Mouse (Mus musculus) hindbrain, embryonic 13.5 days (tissue): ENCODE measurements around the gene Tm4sf5. TPM values are rescaled to one million over a fixed set of nuclear protein-coding genes. Genes with fewer than 3 reads are reported as not detected.
"Not testable (repeated sequence)": the region's sequence is repeated elsewhere in the genome, so short reads cannot be mapped to it uniquely, and the experiment has no call there.

Source experiments
- ATAC-seq: fragments of 200-750 bp; cut with Nextera tagmentation; 2 replicates; pipeline ENCODE4 v1.8.0; 2017; ENCODE audit warnings: moderate TSS enrichment; ENCODE audit not compliant: low FRiP score
- H3K27ac ChIP-seq: fragments of 300-500 bp; sonication (generic); 2 replicates; pipeline ENCODE4 v1.5.1; 2015; ENCODE audit warnings: inconsistent platforms, mild to moderate bottlenecking, moderate library complexity
- H3K27me3 ChIP-seq: fragments of 300-500 bp; sonication (generic); 2 replicates; pipeline ENCODE4 v1.6.1; 2015; ENCODE audit warnings: mild to moderate bottlenecking, inconsistent platforms
- H3K36me3 ChIP-seq: fragments of 300-500 bp; sonication (generic); 2 replicates; pipeline ENCODE4 v1.6.1; 2015; ENCODE audit warnings: mild to moderate bottlenecking, inconsistent platforms
- H3K4me1 ChIP-seq: fragments of 300-500 bp; sonication (generic); replicated peaks from 2 replicates; pipeline ENCODE4 v1.6.1; 2015; ENCODE audit warnings: inconsistent platforms
- H3K4me2 ChIP-seq: fragments of 300-500 bp; sonication (generic); 2 replicates; pipeline ENCODE4 v1.6.1; 2015; ENCODE audit warnings: inconsistent platforms, mild to moderate bottlenecking, moderate library complexity
- H3K4me3 ChIP-seq: fragments of 300-500 bp; sonication (generic); 2 replicates; pipeline ENCODE4 v1.5.1; 2015; ENCODE audit warnings: mild to moderate bottlenecking, inconsistent platforms
- H3K9ac ChIP-seq: fragments of 300-500 bp; sonication (generic); 2 replicates; pipeline ENCODE4 v1.6.1; 2015; ENCODE audit warnings: mild to moderate bottlenecking, inconsistent platforms
- H3K9me3 ChIP-seq: fragments of 300-500 bp; sonication (generic); 2 replicates; pipeline ENCODE4 v1.6.1; 2016; ENCODE audit warnings: inconsistent platforms
- WGBS: fragments of 180-500 bp; shearing (Covaris S2); methylation state at CpG from one replicate; pipeline ENCODE4 v1.1.7; 2015; 5-methylcytosine and 5-hydroxymethylcytosine counted together
- polyA plus RNA-seq: library from polyadenylated mRNA; unstranded; fragments of >200 nt; fragmentation: Nextera tagmentation; extraction: Ambion mirVana; gene quantifications from 2 replicates; pipeline ENCODE4 v1.2.1, GENCODE M21; 2015

Gene Tm4sf5
- polyA plus RNA-seq: 0.83 and 2.3 TPM in 2 replicates

DNA sequence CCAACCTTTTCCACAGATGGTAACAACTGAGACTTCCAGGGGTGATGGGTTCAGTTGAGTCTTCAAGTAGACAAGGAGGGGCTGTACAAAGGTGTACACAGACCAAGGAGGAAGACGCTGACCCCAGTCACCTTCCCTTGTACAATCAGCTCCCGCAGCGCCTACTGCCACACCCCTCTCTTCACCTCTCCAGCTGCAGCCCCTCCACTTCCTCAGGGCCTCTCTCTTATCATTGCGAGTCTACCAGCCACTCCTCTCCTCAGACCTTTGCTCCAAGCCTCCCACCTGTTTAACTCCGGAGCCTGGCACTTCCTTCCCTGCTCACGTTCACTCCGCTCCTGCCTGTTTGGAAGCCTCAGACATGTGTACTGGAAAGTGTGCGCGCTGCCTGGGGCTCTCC is at the start of gene Tm4sf5:
Gene Tm4sf5, plus strand, starts transcription at position 275 of the 400 bp plus-strand sequence.
- Histone ChIP-seq H3K9ac (0 out of 2 replicates have a peak within 1 kb of the TSS, but pooled peaks have one; percentile 19), H3K9me3 (no peaks in the 10 kb centered on the region), H3K4me2 (no peak within 1 kb of the TSS), H3K4me3 (no peak within 1 kb of the TSS), H3K36me3 (no peaks in the 10 kb centered on the region), H3K27me3 (peaks cover 14% of the 10 kb centered on the region; the same call in 1 of the 2 replicates), H3K4me1 (peaks cover 5% of the 10 kb centered on the region), H3K27ac (no peak within 1 kb of the TSS)
- ATAC-seq: no peak
- 76% methylated on average over 9 of the region's 9 CpGs for WGBS

DNA sequence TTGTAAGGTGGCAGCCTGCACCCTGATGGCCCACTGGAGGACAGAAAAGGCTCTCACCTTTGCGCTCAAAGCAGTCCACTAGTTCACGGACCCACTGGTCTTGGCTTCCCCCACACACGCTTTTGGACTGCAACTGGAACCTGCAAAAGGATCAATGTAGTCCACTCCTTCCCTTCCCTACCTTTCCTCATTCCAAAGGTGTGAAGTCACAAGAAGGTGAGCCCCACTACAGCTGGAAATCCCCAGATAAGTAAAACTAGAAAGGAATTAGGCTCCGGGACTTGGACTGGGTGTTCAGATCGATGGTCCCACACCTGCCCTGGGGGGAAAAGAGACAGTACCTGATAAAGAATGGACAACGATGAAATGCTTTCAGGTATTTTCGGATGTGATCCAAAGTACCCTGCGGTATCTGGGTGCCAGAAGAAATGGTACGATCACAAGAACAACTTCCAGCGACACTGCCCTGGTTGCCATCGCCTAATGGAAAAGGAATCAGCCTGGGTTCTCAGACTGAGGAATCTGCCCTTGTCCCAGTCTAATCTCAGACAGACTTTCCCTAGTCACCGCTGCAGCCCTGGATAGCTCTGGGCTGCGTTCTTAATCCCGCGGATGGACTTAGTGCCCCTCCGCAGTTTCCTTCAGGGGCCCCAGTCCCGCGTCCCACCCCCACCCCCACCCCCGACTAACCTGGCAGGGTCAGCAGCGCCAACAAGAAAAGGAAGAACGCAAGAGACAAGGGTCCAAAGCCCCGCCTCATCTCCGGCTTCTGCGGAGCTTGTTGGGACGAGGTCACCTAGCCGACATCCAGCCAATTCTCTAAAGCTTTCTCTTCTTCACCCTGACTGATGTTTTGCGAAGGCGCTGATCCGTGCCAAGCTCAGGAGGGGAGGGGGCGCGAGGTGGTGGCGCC is 46.1 kb upstream of the Tm4sf5 start, which contains the start of gene Zmynd15:
Gene Zmynd15, plus strand, starts transcription at position 746 of the 913 bp plus-strand sequence.
- no peak for ATAC-seq
- peak within 1 kb of the TSS; percentile 68 for H3K9ac ChIP-seq

GRCm38 (mm10) chr11:70459601-70460101 is 45.4 kb upstream of the Tm4sf5 start, which contains the start of gene Cxcl16:
Gene Cxcl16 (minus strand): TSS chr11:70459984.
- 5% methylated on average over 30 of the region's 30 CpGs for WGBS

More for the DNA sequence above, 46.1 kb upstream of the Tm4sf5 start, which contains the start of gene Zmynd15:
- H3K27me3 ChIP-seq: peaks cover 62% of the 10 kb centered on the region
- peak within 1 kb of the TSS; percentile 64 for H3K4me2 ChIP-seq
- H3K4me3 ChIP-seq: peak within 1 kb of the TSS; percentile 42
- 20% methylated on average over 31 of the region's 32 CpGs for WGBS
- no peak within 1 kb of the TSS for H3K27ac ChIP-seq
- no peaks in the 10 kb centered on the region for H3K9me3 ChIP-seq
- peaks cover 5% of the 10 kb centered on the region for H3K36me3 ChIP-seq
- H3K4me1 ChIP-seq: peaks cover 15% of the 10 kb centered on the region

GRCm38 (mm10) chr11:70463970-70464369 is 41.1 kb upstream of the Tm4sf5 start:
- Histone ChIP-seq H3K9me3 (no peaks in the 10 kb centered on the region), H3K27ac (no peak overlapping the region), H3K36me3 (no peaks in the 10 kb centered on the region), H3K4me3 (no peak overlapping the region), H3K27me3 (peaks cover 88% of the 10 kb centered on the region), H3K4me2 (no peak overlapping the region), H3K4me1 (peaks cover 19% of the 10 kb centered on the region), H3K9ac (no peak overlapping the region)
- 80% methylated on average over 5 of the region's 5 CpGs for WGBS
- ATAC-seq: no peak

More at GRCm38 (mm10) chr11:70459601-70460101, 45.4 kb upstream of the Tm4sf5 start, which contains the start of gene Cxcl16:
- H3K4me1 ChIP-seq: peaks cover 12% of the 10 kb centered on the region
- no peak within 1 kb of the TSS for H3K27ac ChIP-seq
- H3K4me2 ChIP-seq: peak within 1 kb of the TSS; percentile 64
- peaks cover 5% of the 10 kb centered on the region for H3K36me3 ChIP-seq
- peaks cover 69% of the 10 kb centered on the region for H3K27me3 ChIP-seq
- H3K4me3 ChIP-seq: peak within 1 kb of the TSS; percentile 42
- peak within 1 kb of the TSS; percentile 68 for H3K9ac ChIP-seq
- ATAC-seq: no peak
- no peaks in the 10 kb centered on the region for H3K9me3 ChIP-seq

DNA sequence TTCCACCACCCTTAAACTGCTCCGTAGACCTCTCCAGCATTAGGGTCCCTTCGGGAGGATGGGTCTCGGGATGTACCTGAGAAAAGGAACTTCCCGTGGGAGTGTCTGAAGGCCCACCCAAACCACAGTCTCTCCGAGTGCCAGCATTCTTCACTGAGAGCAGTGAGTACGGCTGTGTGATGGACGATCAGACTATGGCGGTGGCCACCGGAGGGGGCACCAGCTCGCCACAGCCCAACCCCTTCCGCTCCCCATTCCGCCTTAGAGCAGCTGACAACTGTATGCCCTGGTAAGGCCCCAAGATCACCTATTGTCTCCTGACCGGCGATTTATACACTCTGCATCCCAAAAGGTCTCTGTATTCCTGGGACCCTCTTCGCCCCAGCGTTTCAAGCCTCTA is 39.8 kb upstream of the Tm4sf5 start:
- ATAC-seq: no peak
- H3K4me3 ChIP-seq: 0 out of 2 replicates have a peak overlapping the region, but pooled peaks have one; percentile 17

GRCm38 (mm10) chr11:70465824-70466223 is 39.2 kb upstream of the Tm4sf5 start:
- Histone ChIP-seq H3K27me3 (peaks cover 70% of the 10 kb centered on the region), H3K27ac (no peak overlapping the region), H3K9ac (peak overlapping the region; percentile 49; the same call in 1 of the 2 replicates), H3K4me2 (peak overlapping the region; percentile 40), H3K4me3 (peak overlapping the region; percentile 17; the same call in 1 of the 2 replicates), H3K9me3 (no peaks in the 10 kb centered on the region), H3K4me1 (peaks cover 11% of the 10 kb centered on the region), H3K36me3 (no peaks in the 10 kb centered on the region)
- WGBS: 16% methylated on average over 23 of the region's 23 CpGs
- no peak for ATAC-seq

More for the DNA sequence above, 39.8 kb upstream of the Tm4sf5 start:
- Histone ChIP-seq H3K4me2 (peak overlapping the region; percentile 40), H3K27ac (no peak overlapping the region), H3K36me3 (no peaks in the 10 kb centered on the region), H3K27me3 (peaks cover 76% of the 10 kb centered on the region), H3K9me3 (no peaks in the 10 kb centered on the region), H3K9ac (peak overlapping the region; percentile 49; the same call in 1 of the 2 replicates), H3K4me1 (peaks cover 11% of the 10 kb centered on the region)
- WGBS: 28% methylated on average over 16 of the region's 16 CpGs

DNA sequence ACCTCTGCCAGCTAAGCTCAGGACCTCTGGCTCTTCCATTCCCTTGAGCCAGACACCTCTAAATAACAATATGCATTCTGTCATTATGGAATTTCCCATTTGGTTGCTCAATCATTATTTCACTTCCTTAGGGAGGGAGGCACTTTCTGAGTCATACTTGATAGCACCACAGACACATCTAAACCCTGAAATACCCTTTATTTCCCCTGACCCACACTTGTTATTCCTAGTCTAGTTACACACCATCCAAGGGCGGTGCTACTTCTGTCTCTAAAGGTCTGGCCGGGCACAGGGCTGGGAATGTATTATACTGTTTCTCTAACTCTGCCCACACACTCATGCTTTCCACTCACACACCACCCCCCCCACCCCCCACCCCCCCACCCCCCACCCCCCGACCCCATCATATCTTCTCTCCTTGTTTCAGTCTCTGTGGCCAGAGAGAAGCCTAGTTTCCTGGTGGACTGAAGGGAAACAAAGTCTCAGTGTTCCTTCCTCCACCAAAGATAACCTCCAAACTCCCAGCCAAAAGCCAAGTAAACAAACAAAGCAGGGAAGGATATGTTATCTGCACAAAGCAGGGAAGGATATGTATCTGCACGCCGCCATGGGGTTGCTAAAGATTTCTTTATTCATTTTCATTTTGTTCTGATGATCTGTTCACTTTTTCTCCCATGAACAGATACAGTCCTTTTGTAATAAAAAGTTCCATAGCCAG is 37.0 kb upstream of the Tm4sf5 start:
- Histone ChIP-seq H3K9me3 (no peaks in the 10 kb centered on the region), H3K27ac (no peak overlapping the region), H3K9ac (no peak overlapping the region), H3K36me3 (no peaks in the 10 kb centered on the region), H3K4me3 (no peak overlapping the region), H3K4me2 (no peak overlapping the region), H3K4me1 (peaks cover 11% of the 10 kb centered on the region), H3K27me3 (peaks cover 47% of the 10 kb centered on the region)
- WGBS: 92% methylated on average over 5 of the region's 5 CpGs
- no peak for ATAC-seq

DNA sequence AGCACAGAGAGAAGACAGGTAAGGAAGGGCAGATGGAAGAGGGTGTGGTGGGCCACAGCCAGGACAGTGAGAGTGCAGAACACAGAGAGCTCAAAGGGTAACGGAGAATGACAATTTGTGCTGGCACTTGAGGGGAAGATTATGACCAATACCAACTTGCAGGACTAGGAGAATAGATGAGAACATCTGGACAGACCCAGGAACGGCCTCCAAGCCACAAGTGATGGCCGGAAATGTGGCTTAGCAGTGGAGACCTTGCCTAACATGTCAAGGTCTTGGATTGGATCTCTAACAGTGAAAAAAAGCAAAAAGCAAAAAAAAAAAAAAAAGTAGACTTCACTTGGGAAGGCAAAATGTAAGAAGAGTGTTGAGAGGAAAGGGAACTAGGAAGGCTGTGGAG is 35.3 kb upstream of the Tm4sf5 start:
- Histone ChIP-seq H3K9me3 (no peaks in the 10 kb centered on the region), H3K4me3 (no peak overlapping the region), H3K4me1 (peaks cover 11% of the 10 kb centered on the region), H3K9ac (no peak overlapping the region), H3K27ac (no peak overlapping the region), H3K36me3 (no peaks in the 10 kb centered on the region), H3K27me3 (peaks cover 30% of the 10 kb centered on the region), H3K4me2 (no peak overlapping the region)
- ATAC-seq: no peak
- WGBS: 89% methylated on average over 3 of the region's 3 CpGs

DNA sequence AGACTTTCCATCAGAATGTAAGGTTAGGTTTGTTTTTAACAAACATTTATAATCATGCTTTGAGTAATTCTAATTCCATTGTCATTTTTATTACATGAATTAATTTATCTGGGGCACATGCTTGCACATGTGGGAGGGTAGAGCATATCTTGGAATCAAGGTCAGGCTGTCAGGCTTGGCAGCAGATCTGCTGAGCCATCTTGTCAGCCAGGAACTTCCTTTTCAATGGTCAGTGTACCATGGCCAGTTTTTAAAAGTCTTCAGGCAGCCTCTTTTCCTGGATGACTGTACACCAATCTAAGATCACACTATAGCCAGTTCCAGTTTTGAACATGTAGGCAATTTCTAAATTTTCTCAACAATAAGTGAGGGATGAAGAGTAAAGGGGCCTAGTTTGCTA is 32.3 kb upstream of the Tm4sf5 start:
- Histone ChIP-seq H3K9ac (no peak overlapping the region), H3K36me3 (no peaks in the 10 kb centered on the region), H3K27me3 (peaks cover under 1% of the 10 kb centered on the region; the same call in 1 of the 2 replicates), H3K9me3 (no peaks in the 10 kb centered on the region), H3K4me3 (no peak overlapping the region), H3K4me2 (no peak overlapping the region), H3K27ac (no peak overlapping the region), H3K4me1 (no peaks in the 10 kb centered on the region)
- no peak for ATAC-seq

DNA sequence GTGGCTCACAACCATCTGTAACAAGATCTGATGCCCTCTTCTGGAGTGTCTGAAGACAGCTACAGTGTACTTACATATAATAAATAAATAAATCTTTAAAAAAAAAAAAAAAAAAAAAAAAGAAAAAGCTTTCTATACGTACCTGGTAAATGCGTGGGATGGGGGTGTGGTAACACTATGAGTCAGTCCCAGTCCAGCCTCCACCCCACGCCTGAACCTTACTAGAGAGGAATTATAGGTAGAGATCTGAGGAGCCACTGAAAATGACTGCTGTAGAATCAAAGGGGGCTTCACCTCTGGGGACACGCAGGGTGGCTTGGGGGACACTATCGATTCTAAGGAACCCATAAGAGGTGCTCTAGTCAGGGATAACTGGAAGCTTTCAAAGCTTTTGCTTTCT is 31.8 kb upstream of the Tm4sf5 start:
- WGBS: 96% methylated on average over 5 of the region's 5 CpGs
- not testable (repeated sequence) for H3K4me3 ChIP-seq, H3K9me3 ChIP-seq, H3K4me1 ChIP-seq, H3K4me2 ChIP-seq, H3K9ac ChIP-seq, ATAC-seq, H3K27ac ChIP-seq, H3K27me3 ChIP-seq, H3K36me3 ChIP-seq

DNA sequence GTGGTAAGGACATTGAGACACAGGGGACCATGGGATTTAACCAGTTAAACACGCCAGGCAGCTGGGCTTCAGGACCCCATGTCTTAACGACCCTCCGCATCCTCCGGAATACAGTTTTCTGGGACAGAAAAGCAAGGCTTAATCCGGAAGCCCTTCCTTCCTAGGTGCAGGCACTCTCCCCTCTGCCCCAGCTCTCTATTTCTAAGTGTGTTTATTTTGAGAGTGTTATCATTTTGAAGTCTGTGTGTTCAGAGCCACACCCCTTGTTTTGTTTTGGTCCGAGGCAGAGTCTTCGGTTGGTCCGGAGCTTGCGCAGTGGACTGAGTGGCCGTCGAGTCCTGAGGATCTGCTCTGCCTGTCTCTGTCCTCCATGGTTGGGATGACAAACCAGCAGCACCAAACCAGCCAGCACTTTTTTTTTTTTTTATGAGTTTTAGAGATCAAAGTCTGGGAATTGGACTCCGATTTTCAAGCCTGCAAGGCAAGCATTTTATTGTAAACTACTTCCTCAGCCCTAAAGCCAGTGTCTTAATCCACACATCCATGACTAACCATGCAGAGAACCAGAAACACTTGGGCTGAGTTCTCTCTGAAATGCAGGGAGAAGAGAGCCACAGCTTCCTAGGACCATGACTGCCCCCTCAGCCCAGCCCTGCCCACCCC is 30.0 kb upstream of the Tm4sf5 start:
- Histone ChIP-seq H3K27ac (no peak overlapping the region), H3K4me3 (no peak overlapping the region), H3K4me1 (no peaks in the 10 kb centered on the region), H3K36me3 (no peaks in the 10 kb centered on the region), H3K4me2 (no peak overlapping the region), H3K27me3 (no peaks in the 10 kb centered on the region), H3K9ac (no peak overlapping the region), H3K9me3 (no peaks in the 10 kb centered on the region)
- ATAC-seq: no peak
- 86% methylated on average over 12 of the region's 12 CpGs for WGBS
